Mouse (Mus musculus) brown adipose tissue, adult 24 weeks (tissue): ENCODE measurements at regions not wholly inside any gene's neighbourhood (a gene's known extent, or its start where the extent isn't known, plus 50 kb on each side); places are given as distances from the start of the nearest gene placed in this dataset.
A peak's percentile ranks its signal among the peaks of the same experiment; 100 is the strongest.

ENCODE experiments used
- H3K27ac ChIP-seq: fragments of 200-500 bp; replicated peaks from 2 replicates; pipeline ENCODE4 v1.5.1; 2012; ENCODE audit warnings: low read depth, mild to moderate bottlenecking, low read length
- H3K4me1 ChIP-seq: fragments of 200-500 bp; 2 replicates; pipeline ENCODE4 v1.6.1; 2012; ENCODE audit warnings: low read length, mixed read lengths; ENCODE audit not compliant: control insufficient read depth, insufficient read depth, insufficient read length
- H3K4me3 ChIP-seq: fragments of 200-500 bp; 2 replicates; pipeline ENCODE4 v1.5.1; 2012; ENCODE audit warnings: low read depth, mild to moderate bottlenecking, low read length, moderate library complexity; ENCODE audit not compliant: insufficient read depth

- H3K4me1 ChIP-seq: no peaks in the 10 kb centered on the region
- H3K4me3 ChIP-seq: no peak overlapping the region
- H3K27ac ChIP-seq: no peak overlapping the region
Observed at GRCm38 (mm10) chr14:61706984-61707383, 99.7 kb downstream of the Kcnrg start.

GRCm38 (mm10) chr14:61708331-61708730 is 101.1 kb downstream of the Kcnrg start:
- Histone ChIP-seq H3K27ac (no peak overlapping the region), H3K4me3 (no peak overlapping the region)

GRCm38 (mm10) chr14:61715746-61716145 is 108.5 kb downstream of the Kcnrg start:
- Histone ChIP-seq H3K27ac (no peak overlapping the region), H3K4me3 (no peak overlapping the region)

More at GRCm38 (mm10) chr14:61708331-61708730, 101.1 kb downstream of the Kcnrg start:
- H3K4me1 ChIP-seq: no peaks in the 10 kb centered on the region

GRCm38 (mm10) chr14:61718392-61719124 is 111.3 kb downstream of the Kcnrg start:
- no peak overlapping the region for H3K4me3 ChIP-seq
- no peak overlapping the region for H3K27ac ChIP-seq
- no peaks in the 10 kb centered on the region for H3K4me1 ChIP-seq

More at GRCm38 (mm10) chr14:61715746-61716145, 108.5 kb downstream of the Kcnrg start:
- no peaks in the 10 kb centered on the region for H3K4me1 ChIP-seq

GRCm38 (mm10) chr14:61721302-61721701 is 114.0 kb downstream of the Kcnrg start:
- H3K4me1 ChIP-seq: no peaks in the 10 kb centered on the region
- no peak overlapping the region for H3K4me3 ChIP-seq
- H3K27ac ChIP-seq: no peak overlapping the region

- Histone ChIP-seq H3K27ac (no peak overlapping the region), H3K4me1 (no peaks in the 10 kb centered on the region), H3K4me3 (no peak overlapping the region)
Observed at GRCm38 (mm10) chr14:61724942-61725341, 117.7 kb downstream of the Kcnrg start.

GRCm38 (mm10) chr14:61728562-61728961 is 121.3 kb downstream of the Kcnrg start:
- Histone ChIP-seq H3K4me1 (no peaks in the 10 kb centered on the region), H3K4me3 (no peak overlapping the region), H3K27ac (no peak overlapping the region)

- Histone ChIP-seq H3K4me1 (peaks cover 6% of the 10 kb centered on the region; the same call in 1 of the 2 replicates), H3K4me3 (no peak overlapping the region), H3K27ac (peak overlapping the region; percentile 54)
Observed at GRCm38 (mm10) chr14:61735541-61735940, 128.3 kb downstream of the Kcnrg start.

- H3K27ac ChIP-seq: peak overlapping the region; percentile 46
- peak overlapping the region; percentile 42 for H3K4me3 ChIP-seq
- peaks cover 6% of the 10 kb centered on the region; the same call in 1 of the 2 replicates for H3K4me1 ChIP-seq
Observed at GRCm38 (mm10) chr14:61736384-61737322, 129.4 kb downstream of the Kcnrg start.

- Histone ChIP-seq H3K4me1 (peaks cover 6% of the 10 kb centered on the region; the same call in 1 of the 2 replicates), H3K4me3 (peak overlapping the region; percentile 42), H3K27ac (peak overlapping the region; percentile 17)
Observed at GRCm38 (mm10) chr14:61737504-61738040, 130.3 kb downstream of the Kcnrg start.

GRCm38 (mm10) chr14:61739453-61739852 is 132.2 kb downstream of the Kcnrg start:
- peaks cover 6% of the 10 kb centered on the region for H3K4me1 ChIP-seq
- H3K27ac ChIP-seq: no peak overlapping the region
- no peak overlapping the region for H3K4me3 ChIP-seq

- no peak overlapping the region for H3K4me3 ChIP-seq
- H3K27ac ChIP-seq: no peak overlapping the region
- no peaks in the 10 kb centered on the region; the same call in none of the 2 replicates for H3K4me1 ChIP-seq
Observed at GRCm38 (mm10) chr14:61743855-61744408, 136.7 kb downstream of the Kcnrg start.

- no peaks in the 10 kb centered on the region for H3K4me1 ChIP-seq
- no peak overlapping the region for H3K27ac ChIP-seq
- H3K4me3 ChIP-seq: no peak overlapping the region
Observed at GRCm38 (mm10) chr14:61753421-61753820, 146.2 kb downstream of the Kcnrg start.

- Histone ChIP-seq H3K4me1 (no peaks in the 10 kb centered on the region), H3K4me3 (no peak overlapping the region), H3K27ac (no peak overlapping the region)
Observed at GRCm38 (mm10) chr14:61756651-61757050, 149.4 kb downstream of the Kcnrg start.
